Mouse (Mus musculus): ENCODE measurements around the gene Zdhhc12.

DNA sequence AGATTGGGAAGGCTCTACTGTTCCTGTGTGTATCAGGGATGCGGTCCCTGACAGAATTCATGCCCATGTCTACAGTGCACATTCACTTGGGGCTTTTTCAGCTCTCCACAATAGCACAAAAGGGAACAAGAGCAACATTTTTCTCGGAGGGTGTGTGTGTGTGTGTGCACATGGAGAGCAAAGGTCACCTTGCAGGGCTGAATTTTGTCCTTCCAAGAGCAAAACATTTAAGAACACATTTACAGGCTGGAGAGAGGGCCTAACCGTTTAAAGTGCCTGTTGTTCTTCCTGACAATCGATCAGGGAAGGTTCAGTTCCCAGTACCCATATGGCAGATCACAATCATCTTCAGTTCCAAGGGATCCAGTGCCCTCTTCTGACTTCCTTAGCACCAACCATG, 36.7 kb upstream of the Zdhhc12 start:
- TF ChIP-seq POLR2A (IDR thresholded peaks at IDR 0.05; ENCODE audit: insufficient read depth, low read depth, low read length) (no peak), CTCF (IDR thresholded peaks at IDR 0.05) (no peak)
